ENCODE assay signal across 27 mouse cellular contexts in the genomic region with DNA sequence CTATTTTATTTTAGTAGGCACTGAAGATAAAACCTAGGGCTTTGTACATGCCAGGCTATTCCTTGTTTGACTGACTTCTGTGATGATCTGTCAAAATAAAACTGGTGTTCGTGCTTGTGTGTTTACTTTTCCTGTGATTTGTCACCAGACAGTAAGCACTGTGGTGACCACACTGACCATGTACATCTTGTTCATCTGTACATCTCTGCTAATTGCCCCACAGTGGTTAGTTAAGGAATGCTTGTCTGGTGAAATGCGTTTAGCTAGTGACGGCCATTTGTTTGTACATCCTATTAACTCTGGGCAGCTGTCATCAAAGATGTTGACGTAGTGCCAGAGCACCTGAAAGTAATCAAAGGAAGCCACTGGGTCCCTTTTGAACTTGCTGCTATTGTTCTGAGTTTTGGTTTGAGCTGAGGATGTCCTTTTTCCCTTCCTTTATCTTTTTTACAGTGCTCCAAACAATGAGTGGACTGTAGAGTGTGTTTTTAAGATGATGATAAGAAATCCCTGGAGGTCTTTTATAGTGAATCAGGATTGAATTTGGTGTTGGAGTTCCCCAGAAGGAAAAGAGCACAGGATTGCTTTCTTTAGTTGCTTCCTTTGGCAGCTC. TPM values are rescaled to one million over a fixed set of nuclear protein-coding genes. Genes with fewer than 3 reads are reported as not detected.
A peak's percentile ranks its signal among the peaks of the same experiment; 100 is the strongest.
DNase-seq lines count a peak whose midpoint lies in the region; ATAC-seq and TF ChIP-seq lines count a peak whose summit lies in the region.
"Had no signal": no experiment of that assay in that cellular context is flagged by ENCODE, and none has a peak within 500 bp of the region (broad histone marks: within the 10 kb centered on the region; RNA-seq: fewer than 3 reads in every experiment).

No protein-coding gene starts in this region.

- no peak overlapping the region for H3K9ac ChIP-seq in hindbrain, embryonic 13.5 days
- H3K9ac ChIP-seq: forebrain, embryonic 13.5 days; limb, embryonic 12.5 days; liver, embryonic 15.5 days; neural tube, embryonic 13.5 days had no signal

- ATAC-seq in hindbrain, embryonic 13.5 days (ENCODE audit: low FRiP score), result no peak
- ATAC-seq: CD4-positive, CD25-positive, alpha-beta regulatory T cell, adult 4 months; forebrain, embryonic 13.5 days; hindbrain, embryonic 16.5 days; midbrain, embryonic 16.5 days had no signal

- no peak overlapping the region for H3K4me3 ChIP-seq in hindbrain, embryonic 13.5 days
- no peak overlapping the region for H3K4me3 ChIP-seq in hindbrain, embryonic 10.5 days
- H3K4me3 ChIP-seq in lung, adult 2 months (replicated peaks; ENCODE audit: extremely low read depth, low read depth, low read length), result no peak overlapping the region
- H3K4me3 ChIP-seq in brown adipose tissue, adult 24 weeks (ENCODE audit: insufficient read depth, low read depth, low read length), result no peak overlapping the region
- H3K4me3 ChIP-seq: forebrain, embryonic 13.5 days; layer of hippocampus, adult 2 months; left cerebral cortex, adult 2 months; limb, embryonic 12.5 days; liver, embryonic 15.5 days; neural tube, embryonic 13.5 days had no signal

- H3K27ac ChIP-seq in hindbrain, embryonic 13.5 days, result 0 out of 2 replicates have a peak overlapping the region, but pooled peaks have one; percentile 9
- H3K27ac ChIP-seq in hindbrain, embryonic 10.5 days, result no peak overlapping the region
- peak overlapping the region; percentile 79 for H3K27ac ChIP-seq in brown adipose tissue, adult 24 weeks (replicated peaks; ENCODE audit: low read depth, low read length)
- H3K27ac ChIP-seq: forebrain, embryonic 13.5 days; layer of hippocampus, adult 2 months; left cerebral cortex, adult 2 months; limb, embryonic 12.5 days; liver, embryonic 15.5 days; neural tube, embryonic 13.5 days had no signal

- no peak for TF ChIP-seq CTCF in lung, adult 2 months (IDR thresholded peaks at IDR 0.05; ENCODE audit: insufficient read depth, low read length)

- no peak for TF ChIP-seq POLR2A in lung, adult 2 months (IDR thresholded peaks at IDR 0.05; ENCODE audit: borderline replicate concordance, extremely low read depth, low read depth, low read length)

- H3K36me3 ChIP-seq in hindbrain, embryonic 13.5 days, result no peaks in the 10 kb centered on the region; the same call in 1 of the 2 replicates
- no peaks in the 10 kb centered on the region for H3K36me3 ChIP-seq in hindbrain, embryonic 10.5 days
- H3K36me3 ChIP-seq: limb, embryonic 12.5 days; neural tube, embryonic 13.5 days had no signal

- WGBS in hindbrain, embryonic 13.5 days, result 52% methylated on average over 4 of the region's 4 CpGs
- 58% methylated on average over 4 of the region's 4 CpGs for WGBS in hindbrain, embryonic 10.5 days
- WGBS in lung, adult 2 months, result 20% methylated on average over 4 of the region's 4 CpGs

- H3K4me2 ChIP-seq in hindbrain, embryonic 13.5 days, result no peak overlapping the region
- H3K4me2 ChIP-seq: forebrain, embryonic 13.5 days; limb, embryonic 12.5 days; liver, embryonic 15.5 days; neural tube, embryonic 13.5 days had no signal

- intact Hi-C loops in heart, postnatal 14 days (cut with DNase I), result no loop called here

- DNase-seq in heart, adult 8-10 months (ENCODE audit: low spot score), result peak; percentile 57
- no peak for DNase-seq in heart, postnatal 14 days
- DNase-seq in hindbrain, embryonic 10.5 days (ENCODE audit: low spot score), result no peak
- peak; percentile 5 for DNase-seq in lung, postnatal 14 days
- DNase-seq in lung, adult 2 months, result no peak
- no peak for DNase-seq in spleen, adult 12 weeks (ENCODE audit: low spot score)
- DNase-seq: adrenal gland, adult 8-10 months; cerebellum, adult 11 months; cerebellum, adult 9-10 months; cerebellum, postnatal 36 days; gastrocnemius, postnatal 10 days; kidney, adult 18-20 months; kidney, postnatal 36 days; right cerebral cortex, postnatal 4 days; thymus, adult 2 months; thymus, postnatal 4 days had no signal

- no peaks in the 10 kb centered on the region for H3K27me3 ChIP-seq in hindbrain, embryonic 13.5 days
- no peaks in the 10 kb centered on the region for H3K27me3 ChIP-seq in hindbrain, embryonic 10.5 days (ENCODE audit: insufficient read depth, poor library complexity, severe bottlenecking)
- H3K27me3 ChIP-seq: forebrain, embryonic 13.5 days; limb, embryonic 12.5 days; liver, embryonic 15.5 days; neural tube, embryonic 13.5 days had no signal

- no peaks in the 10 kb centered on the region for H3K4me1 ChIP-seq in hindbrain, embryonic 13.5 days (replicated peaks)
- 0 out of 2 replicates have a peak, but pooled peaks cover 4% of the 10 kb centered on the region for H3K4me1 ChIP-seq in hindbrain, embryonic 10.5 days (replicated peaks)
- peaks cover 10% of the 10 kb centered on the region for H3K4me1 ChIP-seq in lung, adult 2 months (ENCODE audit: control insufficient read depth, insufficient read depth, low read length)
- peaks cover 15% of the 10 kb centered on the region for H3K4me1 ChIP-seq in brown adipose tissue, adult 24 weeks (ENCODE audit: control insufficient read depth, insufficient read depth, insufficient read length, low read length)
- H3K4me1 ChIP-seq: forebrain, embryonic 13.5 days had no signal

- H3K9me3 ChIP-seq in hindbrain, embryonic 13.5 days, result no peaks in the 10 kb centered on the region
- H3K9me3 ChIP-seq in hindbrain, embryonic 10.5 days, result no peaks in the 10 kb centered on the region
- H3K9me3 ChIP-seq: forebrain, embryonic 13.5 days; limb, embryonic 12.5 days; liver, embryonic 15.5 days; neural tube, embryonic 13.5 days had no signal

RNA-seq across cellular contexts. Expression of a gene that starts 16.5 kb away (rescaled TPM):
- total RNA-seq in heart, adult 8-10 months (2022), result 10 to 100 TPM in 2 of 4 experiments, 1 to 10 TPM in 2; 6.4 to 11.4 (median 9.2) TPM
- total RNA-seq in heart, postnatal 14 days (2021), result 10 to 100 TPM; 36.6 to 39.2 TPM
- polyA plus RNA-seq in hindbrain, embryonic 13.5 days (2015; fragmentation: Nextera tagmentation; extraction: Ambion mirVana), result 20.2 and 23.1 TPM in 2 replicates
- 19.8 and 22.5 TPM in 2 replicates for polyA plus RNA-seq in hindbrain, embryonic 10.5 days (2016; fragmentation: Nextera tagmentation; extraction: Ambion mirVana)
- 25.4 and 32.5 TPM in 2 replicates for polyA plus RNA-seq in lung, adult 2 months (2012; rRNA removed)
- polyA plus RNA-seq in brown adipose tissue, adult 24 weeks (2012; ENCODE audit: insufficient read depth, insufficient read length, missing spikeins), result 11.4 and 11.9 TPM in 2 replicates

RNA-seq across cellular contexts. Expression of a gene that starts 16.7 kb away (rescaled TPM):
- under 1 TPM; 0.16 to 0.41 (median 0.33) TPM for total RNA-seq in heart, adult 8-10 months (2022)
- 1 to 10 TPM in 1 of 2 experiments, under 1 TPM in 1; 0.88 to 1.1 TPM for total RNA-seq in heart, postnatal 14 days (2021)
- polyA plus RNA-seq in hindbrain, embryonic 13.5 days (2015; fragmentation: Nextera tagmentation; extraction: Ambion mirVana), result 5.7 and 6.3 TPM in 2 replicates
- polyA plus RNA-seq in hindbrain, embryonic 10.5 days (2016; fragmentation: Nextera tagmentation; extraction: Ambion mirVana), result 17.4 and 23.9 TPM in 2 replicates
- polyA plus RNA-seq in lung, adult 2 months (2012; rRNA removed), result 0.03 and 0.07 TPM in 2 replicates
- polyA plus RNA-seq in brown adipose tissue, adult 24 weeks (2012; ENCODE audit: insufficient read depth, insufficient read length, missing spikeins), result not detected in 2 replicates

Comparison
In these comparisons a context has a peak if more than half of its experiments do, and no peak if none do; other contexts are left out.
1. DNase-seq: peak in heart, adult 8-10 months (single experiment) and lung, postnatal 14 days (single experiment); none in heart, postnatal 14 days (0 of 2), hindbrain, embryonic 10.5 days (single experiment), lung, adult 2 months (single experiment) and spleen, adult 12 weeks (single experiment).